Mouse (Mus musculus): Measurements from ENCODE around the gene Rbm47. TPM values are rescaled to one million over a fixed set of nuclear protein-coding genes. Genes with fewer than 3 reads are reported as not detected.
A peak's percentile ranks its signal among the peaks of the same experiment; 100 is the strongest.

The Rbm47 gene
- polyA plus RNA-seq, 1 experiment from 2014 or later: 105 TPM

DNA sequence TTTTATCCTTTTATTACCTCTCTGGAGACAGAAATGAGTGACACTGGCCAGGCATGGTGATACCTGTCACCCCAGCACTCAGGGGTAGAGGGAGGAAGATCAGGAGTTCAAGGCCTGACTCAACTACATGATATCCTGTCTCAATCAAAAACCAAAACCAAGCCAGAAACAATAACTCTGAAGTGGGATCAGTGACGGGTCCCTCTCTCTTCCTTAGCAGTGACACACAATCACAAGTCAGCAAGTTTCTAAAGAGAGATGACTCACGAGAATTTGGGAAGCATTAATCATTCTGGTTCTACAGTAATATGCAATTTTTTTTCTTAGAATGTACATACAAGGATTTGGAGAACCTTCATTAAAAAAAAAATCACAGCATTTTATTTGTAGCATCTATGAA is 199.7 kb downstream of the Rbm47 start:
- Histone ChIP-seq H3K27ac (no peak overlapping the region), H3K4me2 (ENCODE audit: low read length) (no peak overlapping the region), H3K4me1 (replicated peaks; ENCODE audit: insufficient read depth, low read length) (no peaks in the 10 kb centered on the region), H3K4me3 (replicated peaks; ENCODE audit: low read depth, low read length) (no peak overlapping the region), H3K36me3 (ENCODE audit: insufficient read depth, low read length) (no peaks in the 10 kb centered on the region), H3K9me3 (replicated peaks; ENCODE audit: low read length) (no peaks in the 10 kb centered on the region), H3K27me3 (ENCODE audit: insufficient read depth, low read length) (no peaks in the 10 kb centered on the region), H3K9ac (ENCODE audit: low read depth, low read length) (no peak overlapping the region)
- no peak for ATAC-seq (replicated peaks; ENCODE audit: low FRiP score, low read depth)
- TF ChIP-seq CTCF (IDR thresholded peaks at IDR 0.05; ENCODE audit: low read depth): no peak
- 58% methylated on average over 2 of the region's 2 CpGs for WGBS
- no peak for DNase-seq (ENCODE audit: low spot score)

DNA sequence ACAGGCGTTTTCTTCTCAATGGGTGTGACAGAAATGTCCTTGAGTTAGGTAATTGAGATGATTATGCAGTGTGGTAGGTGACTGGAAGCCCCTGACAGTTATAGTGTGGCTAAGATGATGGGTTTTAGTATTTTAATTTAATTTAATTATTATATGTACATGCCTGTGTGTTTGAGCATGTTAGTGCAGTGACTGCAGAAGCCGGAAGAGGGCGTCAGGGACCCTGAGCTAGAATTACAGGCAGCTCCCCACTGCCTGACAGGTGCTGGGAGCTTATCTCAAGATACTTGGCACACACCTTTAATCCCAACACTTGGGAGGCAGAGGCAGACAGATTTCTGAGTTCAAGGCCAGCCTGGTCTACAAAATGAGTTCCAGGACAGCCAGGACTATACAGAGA is 204.9 kb downstream of the Rbm47 start:
- H3K27me3 ChIP-seq (ENCODE audit: insufficient read depth, low read length): no peaks in the 10 kb centered on the region
- H3K4me3 ChIP-seq (replicated peaks; ENCODE audit: low read depth, low read length): no peak overlapping the region
- H3K9ac ChIP-seq (ENCODE audit: low read depth, low read length): no peak overlapping the region
- H3K4me1 ChIP-seq (replicated peaks; ENCODE audit: insufficient read depth, low read length): no peaks in the 10 kb centered on the region
- no peaks in the 10 kb centered on the region for H3K36me3 ChIP-seq (ENCODE audit: insufficient read depth, low read length)
- H3K4me2 ChIP-seq (ENCODE audit: low read length): no peak overlapping the region
- no peak for ATAC-seq (replicated peaks; ENCODE audit: low FRiP score, low read depth)
- H3K27ac ChIP-seq: no peak overlapping the region
- WGBS: 91% methylated on average over 3 of the region's 3 CpGs
- DNase-seq (ENCODE audit: low spot score): no peak
- H3K9me3 ChIP-seq (replicated peaks; ENCODE audit: low read length): no peaks in the 10 kb centered on the region
- TF ChIP-seq CTCF (IDR thresholded peaks at IDR 0.05; ENCODE audit: low read depth): no peak

DNA sequence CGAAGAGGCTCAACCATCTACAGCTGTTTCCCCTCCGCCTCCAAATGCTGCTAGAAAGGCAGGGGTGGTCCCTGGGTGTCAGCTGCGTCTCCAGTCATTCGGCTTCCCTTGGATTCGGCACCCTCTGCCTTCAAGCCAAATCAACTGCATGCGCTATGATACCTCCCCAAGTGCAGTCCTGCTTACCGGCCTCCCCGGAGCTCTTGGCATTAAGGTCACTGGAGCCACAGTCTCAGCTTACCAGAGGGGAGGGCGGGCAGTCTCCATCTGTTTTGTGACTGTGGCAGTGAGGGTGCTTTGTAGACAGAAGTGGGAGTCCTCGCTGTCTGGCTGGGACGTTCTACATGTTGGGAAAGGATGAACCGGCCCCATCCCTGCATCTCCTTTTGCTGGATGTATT is 205.8 kb downstream of the Rbm47 start:
- TF ChIP-seq CTCF (IDR thresholded peaks at IDR 0.05; ENCODE audit: low read depth): no peak
- no peaks in the 10 kb centered on the region for H3K27me3 ChIP-seq (ENCODE audit: insufficient read depth, low read length)
- DNase-seq (ENCODE audit: low spot score): peak; percentile 18
- H3K4me1 ChIP-seq (replicated peaks; ENCODE audit: insufficient read depth, low read length): no peaks in the 10 kb centered on the region
- 53% methylated on average over 12 of the region's 12 CpGs for WGBS
- H3K9ac ChIP-seq (ENCODE audit: low read depth, low read length): no peak overlapping the region
- no peak overlapping the region for H3K4me3 ChIP-seq (replicated peaks; ENCODE audit: low read depth, low read length)
- H3K27ac ChIP-seq: no peak overlapping the region
- no peaks in the 10 kb centered on the region for H3K9me3 ChIP-seq (replicated peaks; ENCODE audit: low read length)
- no peak for ATAC-seq (replicated peaks; ENCODE audit: low FRiP score, low read depth)
- no peak overlapping the region for H3K4me2 ChIP-seq (ENCODE audit: low read length)
- no peaks in the 10 kb centered on the region for H3K36me3 ChIP-seq (ENCODE audit: insufficient read depth, low read length)

Small RNA genes lying within 50 kb of the gene (microRNA-seq; reads per million reads assigned to microRNA genes)
- not detected for gene Gm25952

Other genes with a start within 250 kb of the Rbm47 start
- gene Chrna9, start 238.2 kb downstream of the Rbm47 start, polyA plus RNA-seq (2015; fragmentation: Nextera tagmentation; extraction: Ambion mirVana): 0.13 and 0.19 TPM in 2 replicates
- 0.33 and 0.47 TPM in 2 replicates for gene 9130230L23Rik, start 168.8 kb downstream of the Rbm47 start, polyA plus RNA-seq (2015; fragmentation: Nextera tagmentation; extraction: Ambion mirVana)
- gene Nsun7, start 86.8 kb upstream of the Rbm47 start, polyA plus RNA-seq (2015; fragmentation: Nextera tagmentation; extraction: Ambion mirVana): 0.38 and 0.46 TPM in 2 replicates